Mouse (Mus musculus) frontal cortex, postnatal 14 days (tissue): ENCODE results near the gene Kcnmb4.

ENCODE experiments used
- DNase-seq, 2 experiments: peaks; one replicate each; pipeline ENCODE4 v3.0.0; 2022; ENCODE audit warnings: low spot score in 2 of 2

The Kcnmb4 gene

DNA sequence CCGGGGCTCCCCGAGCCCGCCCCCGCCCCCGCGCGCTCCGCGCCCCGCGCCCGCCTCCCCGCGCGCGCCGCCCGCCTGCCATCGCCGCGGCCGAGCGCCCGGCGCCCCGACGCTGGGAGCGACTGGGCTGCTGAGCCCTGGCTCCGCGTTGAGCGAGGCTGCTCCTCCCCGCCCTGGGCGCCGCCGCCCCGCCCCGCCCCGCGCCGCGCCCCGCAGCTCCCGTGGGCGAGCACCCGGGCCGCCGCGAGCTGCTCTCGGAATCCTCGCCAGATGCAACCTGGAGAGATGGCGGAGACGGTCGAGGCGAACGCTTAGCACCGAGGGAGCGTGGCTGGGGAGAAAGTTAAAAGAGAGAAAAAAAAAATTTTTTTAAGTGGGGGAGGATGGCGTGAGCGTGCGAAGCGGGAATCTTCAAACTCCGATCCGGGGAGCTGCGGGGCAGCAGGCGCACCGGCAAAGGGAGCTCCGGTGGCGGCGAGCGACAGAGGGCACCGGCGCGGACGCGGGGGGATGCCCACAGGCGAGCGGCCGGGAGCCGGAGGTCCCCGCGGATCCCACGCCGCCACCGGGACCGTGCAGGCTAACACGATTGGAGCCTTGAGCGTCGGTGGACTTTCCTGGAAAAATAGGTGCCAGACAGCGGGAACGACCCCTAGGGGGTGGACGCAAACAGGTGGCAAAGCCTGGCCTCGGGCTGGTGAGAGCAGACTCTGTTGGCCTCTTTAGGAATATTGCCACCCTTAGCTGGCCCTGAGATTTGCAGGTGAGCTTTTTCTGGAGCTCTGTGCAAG, at the start of gene Kcnmb4:
Gene Kcnmb4, minus strand, starts transcription at position 120 of the 791 bp plus-strand sequence.
- DNase-seq, result peak in 1 of 2 experiments; percentile 54

DNA sequence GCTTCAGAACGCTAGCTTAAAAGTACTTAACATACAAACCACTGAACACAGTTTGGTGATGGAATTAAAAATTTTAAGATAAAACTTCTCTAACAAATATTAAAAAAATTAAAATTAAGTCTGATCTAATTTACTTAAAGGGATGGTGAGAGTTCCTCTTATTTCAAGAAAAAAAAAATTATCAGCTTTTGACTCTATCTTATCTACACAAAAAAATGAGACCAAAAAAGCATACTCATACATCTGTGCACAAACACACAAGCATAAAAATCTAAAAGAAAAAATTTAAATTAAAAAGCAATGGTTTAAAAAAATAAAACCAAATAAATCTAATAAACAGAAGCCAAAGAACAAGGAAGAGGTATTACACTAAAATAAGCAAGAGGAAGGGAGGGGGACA, 45.9 kb upstream of the Kcnmb4 start:
- DNase-seq, result no peak

DNA sequence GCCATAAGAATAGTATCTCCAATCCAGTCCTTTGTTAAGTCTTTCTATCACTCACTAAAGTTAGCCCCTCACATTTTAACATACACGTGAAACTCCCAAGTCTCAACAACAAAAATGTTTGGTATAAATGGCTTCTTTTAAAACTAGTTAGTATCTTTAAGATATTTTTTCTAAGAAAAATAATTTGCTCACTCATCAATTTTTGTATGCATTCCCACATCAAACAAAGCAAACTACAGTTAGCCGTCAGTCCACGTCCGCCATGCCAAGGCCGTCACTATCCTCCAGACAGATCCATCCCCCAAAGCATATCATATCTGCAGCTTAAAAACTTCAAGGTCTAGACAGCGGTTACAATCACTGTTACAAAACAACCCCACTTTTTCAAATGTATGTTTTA, 41.9 kb upstream of the Kcnmb4 start:
- no peak for DNase-seq

- DNase-seq, result no peak
Observed at GRCm38 (mm10) chr10:116515158-116515557, 41.5 kb upstream of the Kcnmb4 start.

DNA sequence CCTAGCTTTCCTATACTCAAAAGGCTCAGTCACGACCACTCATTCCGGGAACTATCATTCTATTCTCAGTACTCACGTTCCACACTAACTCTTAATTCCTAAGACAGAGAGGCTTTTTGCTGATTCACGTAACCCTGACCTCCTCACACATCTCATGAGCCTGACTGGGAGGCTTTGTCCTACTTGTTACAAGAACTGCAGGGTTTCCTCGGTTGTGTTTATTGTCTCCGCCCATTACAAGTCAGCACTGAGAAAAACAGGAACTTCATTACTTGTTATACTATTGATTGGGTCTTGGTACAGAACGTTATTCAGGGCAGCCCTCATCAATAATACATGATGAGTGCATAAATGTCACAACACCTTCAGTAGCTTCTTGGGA, 39.6 kb upstream of the Kcnmb4 start:
- DNase-seq, result no peak

GRCm38 (mm10) chr10:116512521-116513253, 39.0 kb upstream of the Kcnmb4 start:
- DNase-seq, result no peak

DNA sequence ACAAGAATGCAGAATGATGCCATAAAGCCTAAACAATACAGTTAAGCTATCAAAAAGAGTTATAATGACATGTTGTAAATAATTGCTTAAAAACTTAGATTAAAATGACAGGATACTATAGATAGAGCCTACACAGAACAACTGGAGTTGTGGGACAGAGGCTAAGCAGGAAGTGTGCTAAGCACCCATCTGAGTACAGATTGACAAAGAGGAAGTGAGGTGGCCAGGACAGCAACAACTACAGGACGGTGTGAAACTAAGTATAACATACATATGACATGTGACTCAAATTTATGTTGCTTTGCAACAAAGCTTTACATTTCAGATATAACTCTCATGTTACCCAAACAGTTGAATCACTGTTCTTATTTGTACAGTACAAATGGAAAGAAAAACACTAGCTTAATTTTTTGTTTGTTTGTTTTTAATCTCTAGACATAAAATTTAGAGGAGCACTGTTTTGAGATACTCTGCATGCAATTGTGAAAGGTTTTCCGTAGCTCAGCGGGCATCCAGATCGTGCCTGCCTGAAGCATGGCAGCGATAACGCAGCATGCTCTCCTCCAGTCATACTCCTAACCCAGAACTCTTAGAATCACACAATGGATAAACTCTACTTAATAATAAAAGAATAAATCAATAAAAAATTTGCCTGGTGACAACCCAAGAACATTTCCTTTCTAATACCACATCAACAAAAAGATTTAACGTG, 31.8 kb upstream of the Kcnmb4 start:
- DNase-seq, result no peak

DNA sequence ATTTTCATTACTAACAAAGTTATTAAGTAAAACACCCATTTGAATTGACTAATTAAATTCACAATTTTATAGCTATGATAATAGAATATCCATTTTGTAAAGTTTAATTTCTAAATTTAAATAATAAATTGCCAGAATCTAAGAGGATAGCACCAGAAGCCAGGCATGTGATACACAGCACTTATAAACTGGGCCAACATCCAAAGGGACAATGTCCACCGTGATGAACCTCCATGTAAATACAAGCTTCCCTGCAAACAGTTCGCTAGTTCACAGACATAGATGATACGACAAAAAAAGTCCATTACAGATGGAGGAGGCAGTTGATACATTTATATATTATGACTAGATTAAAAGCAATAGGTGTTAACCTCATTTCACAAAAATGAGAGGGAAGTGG, 19.1 kb upstream of the Kcnmb4 start:
- no peak for DNase-seq

- no peak for DNase-seq
Observed at GRCm38 (mm10) chr10:116486895-116487747, 13.4 kb upstream of the Kcnmb4 start.

- no peak for DNase-seq
Observed at GRCm38 (mm10) chr10:116481917-116482316, 8.2 kb upstream of the Kcnmb4 start.

DNA sequence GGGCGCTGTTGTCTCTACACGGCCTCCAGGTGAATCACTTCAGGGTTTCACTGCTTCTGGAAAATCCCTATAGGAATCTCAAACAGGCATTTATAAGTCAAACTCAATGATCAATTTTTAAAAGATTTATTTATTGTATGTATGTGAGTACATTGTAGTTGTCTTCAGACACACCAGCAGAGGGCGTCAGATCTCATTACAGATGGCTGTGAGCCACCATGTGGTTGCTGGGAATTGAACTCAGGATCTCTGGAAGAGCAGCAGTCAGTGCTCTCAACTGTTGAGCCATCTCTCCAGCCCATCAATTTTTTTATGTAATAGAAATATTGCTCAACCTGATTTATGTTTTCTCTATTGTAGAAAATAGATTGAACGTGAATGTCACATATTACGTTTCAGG, 7.3 kb upstream of the Kcnmb4 start:
- DNase-seq, result no peak

DNA sequence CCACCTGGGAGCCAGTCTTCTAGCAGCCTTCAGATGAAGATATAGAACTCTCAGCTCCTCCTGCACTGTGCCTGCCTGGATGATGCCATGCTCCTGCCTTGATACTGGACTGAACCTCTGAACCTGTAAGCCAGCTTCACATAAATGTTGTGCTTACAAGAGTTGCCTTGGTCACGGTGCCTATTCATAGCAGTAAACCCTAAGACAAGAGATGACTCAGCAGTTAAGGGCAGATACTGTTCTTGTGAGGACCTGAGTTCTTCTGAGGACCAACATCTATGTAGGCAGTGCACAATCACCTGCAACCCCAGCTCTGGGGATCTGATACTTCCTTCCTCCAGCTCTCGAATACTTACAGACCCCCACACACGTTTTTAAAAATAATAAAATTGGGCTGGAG, 2.9 kb upstream of the Kcnmb4 start:
- no peak for DNase-seq

DNA sequence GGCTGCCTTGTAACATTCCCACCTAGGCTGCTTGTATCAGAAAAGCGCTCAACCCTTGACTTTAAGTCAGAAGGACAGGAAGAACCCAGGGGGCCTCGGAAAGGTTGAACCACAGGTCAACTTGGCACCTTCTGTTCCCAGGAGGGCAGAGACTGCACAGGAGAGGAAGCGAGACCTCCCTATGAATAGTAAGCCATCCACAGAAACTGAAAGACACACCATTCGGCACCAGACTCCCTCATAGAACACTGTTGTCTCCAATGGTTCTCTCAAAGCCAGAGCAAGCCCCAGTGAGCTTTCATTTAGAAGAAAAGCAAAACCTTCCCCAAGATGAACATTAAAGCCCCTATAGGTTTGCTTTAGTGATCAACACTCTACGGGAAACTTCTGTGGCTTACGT, 2.0 kb upstream of the Kcnmb4 start:
- no peak for DNase-seq

DNA sequence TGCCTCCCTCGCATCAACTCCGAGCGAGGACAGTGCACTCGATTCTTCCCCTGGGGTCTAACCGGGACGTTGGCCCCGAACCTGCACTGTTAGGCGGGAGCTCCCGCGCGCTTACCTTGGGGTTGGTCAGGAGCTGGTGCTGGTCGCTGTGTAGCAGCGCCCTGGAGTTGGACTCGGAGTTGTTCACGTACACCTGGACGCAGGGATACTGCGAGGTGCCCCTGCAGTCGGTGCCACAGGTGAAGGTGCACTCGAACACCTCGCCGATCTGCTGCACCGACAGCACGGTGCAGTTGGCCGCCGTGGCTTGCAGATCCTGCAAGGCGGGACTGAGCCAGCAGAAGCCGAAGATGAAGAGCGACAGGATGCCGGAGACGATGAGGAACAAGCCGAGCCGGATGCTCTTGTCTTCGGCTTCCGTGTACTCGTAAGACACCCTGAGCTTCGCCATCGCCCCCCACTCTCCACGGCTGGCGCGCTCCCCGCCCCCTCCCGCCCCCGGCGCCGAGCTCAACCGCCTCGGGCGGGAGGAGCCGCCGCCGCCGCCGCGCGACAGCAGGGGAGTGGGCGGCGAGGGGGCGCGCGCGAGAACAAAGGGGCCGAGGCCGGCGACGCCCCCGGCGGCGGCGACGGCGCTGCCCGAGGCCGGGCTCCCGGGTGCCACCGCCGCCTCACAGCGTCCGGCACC, 463 bp downstream of the Kcnmb4 start:
- DNase-seq, result peak in 1 of 2 experiments; percentile 50

DNA sequence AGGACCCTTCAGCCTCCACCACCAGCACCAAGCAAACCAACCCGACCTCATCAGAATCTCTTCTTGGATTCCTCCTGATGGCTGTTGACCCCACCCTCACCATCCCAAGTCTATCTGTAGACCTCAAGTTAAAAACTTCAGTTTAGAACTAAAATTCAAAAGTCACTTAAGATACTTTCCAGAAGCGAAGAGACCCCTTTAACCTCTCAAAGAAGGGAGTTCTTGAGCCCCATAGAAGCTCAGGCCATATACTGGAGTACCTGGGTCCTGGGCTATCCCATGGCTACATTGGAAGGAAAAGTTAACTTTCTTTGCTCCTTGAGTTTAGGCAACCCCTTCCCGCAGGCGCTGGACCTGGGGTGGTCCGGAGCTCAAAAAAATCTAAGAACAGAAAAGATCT, 1.1 kb downstream of the Kcnmb4 start:
- DNase-seq, result no peak

DNA sequence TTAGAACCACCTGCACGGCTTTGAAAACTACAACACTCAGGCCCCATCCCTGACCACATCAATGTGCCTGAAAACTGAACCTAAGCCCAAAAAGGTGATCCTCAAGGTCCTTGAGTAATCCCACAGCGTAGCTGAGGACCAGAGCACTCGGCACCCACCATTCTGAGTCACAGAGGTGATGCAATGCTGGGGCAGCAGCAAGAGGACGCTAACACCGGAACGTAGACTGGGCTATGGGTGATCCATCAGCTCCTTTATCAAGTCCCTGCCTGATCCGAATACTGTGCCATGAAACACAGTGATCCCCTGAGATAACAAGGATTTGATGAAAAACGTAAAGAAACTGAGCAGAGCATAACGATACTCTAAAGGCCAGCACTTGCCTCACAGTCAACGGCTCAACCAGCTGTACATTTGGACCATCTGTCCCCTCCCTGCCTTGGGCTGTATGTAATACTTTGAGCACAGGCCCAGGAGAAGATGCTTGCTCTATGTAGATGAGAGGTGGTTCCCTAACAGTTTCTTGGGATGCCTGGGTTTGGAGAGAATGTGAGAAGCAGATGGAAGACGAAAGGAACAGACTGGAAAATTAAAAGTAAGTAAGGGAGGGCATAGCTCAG, 3.3 kb downstream of the Kcnmb4 start:
- DNase-seq, result no peak

GRCm38 (mm10) chr10:116468094-116468493, 5.6 kb downstream of the Kcnmb4 start:
- DNase-seq, result no peak

DNA sequence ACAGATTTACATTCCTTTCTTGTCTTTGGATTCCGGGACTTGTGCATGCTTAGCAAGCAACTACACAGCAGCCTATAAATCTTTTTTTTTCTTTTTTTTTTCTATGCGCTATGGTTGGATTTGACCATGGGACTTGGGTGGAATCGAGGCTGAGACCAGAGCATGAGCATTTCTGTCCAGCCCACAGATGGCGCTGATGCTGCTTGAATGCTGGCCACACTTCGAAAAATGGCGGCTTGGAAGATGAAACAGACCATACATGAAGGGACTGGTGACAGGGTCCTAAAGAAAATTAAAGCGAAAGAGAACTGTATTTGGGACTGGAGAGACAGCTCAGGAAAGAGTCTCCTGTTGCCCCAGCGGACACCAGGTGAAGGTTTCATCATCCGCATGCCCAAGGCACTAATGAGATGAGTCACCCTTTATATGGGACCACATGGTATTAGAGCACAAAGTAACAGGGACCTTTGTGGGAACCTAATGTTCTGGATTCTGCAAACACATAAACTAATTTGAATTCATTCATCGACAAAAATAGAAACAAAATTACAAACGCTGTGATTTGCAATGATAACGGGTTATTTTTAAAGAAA, 9.8 kb downstream of the Kcnmb4 start:
- DNase-seq, result no peak

- no peak for DNase-seq
Observed at GRCm38 (mm10) chr10:116461443-116461842, 12.2 kb downstream of the Kcnmb4 start.

GRCm38 (mm10) chr10:116458786-116459185, 14.9 kb downstream of the Kcnmb4 start:
- no peak for DNase-seq
